ENCODE assay signal across 34 mouse cellular contexts in genomic region chr16:33653116-33653515, GRCm38 (mm10).
"Had no signal": no experiment of that assay in that cellular context is flagged by ENCODE, and none has a peak within 500 bp of the region (broad histone marks: within the 10 kb centered on the region; RNA-seq: fewer than 3 reads in every experiment).

No protein-coding gene starts in this region.

- H3K36me3 ChIP-seq: heart, embryonic 12.5 days; heart, embryonic 13.5 days; heart, embryonic 15.5 days; hindbrain, embryonic 10.5 days; hindbrain, embryonic 12.5 days; hindbrain, embryonic 13.5 days; hindbrain, embryonic 15.5 days; kidney, embryonic 15.5 days had no signal

- H3K9me3 ChIP-seq: heart, embryonic 15.5 days had no signal

- H3K27me3 ChIP-seq: heart, embryonic 12.5 days; heart, embryonic 13.5 days; heart, embryonic 15.5 days; hindbrain, embryonic 12.5 days; hindbrain, embryonic 13.5 days; hindbrain, embryonic 15.5 days; kidney, embryonic 15.5 days had no signal

- ATAC-seq: hindbrain, embryonic 16.5 days; hindbrain, postnatal 0 days; inflammation-experienced regulatory T-cells, adult 6 months; intestine, embryonic 16.5 days; intestine, postnatal 0 days had no signal

- H3K9ac ChIP-seq: heart, embryonic 12.5 days; heart, embryonic 13.5 days; heart, embryonic 15.5 days; hindbrain, embryonic 12.5 days; hindbrain, embryonic 13.5 days; hindbrain, embryonic 14.5 days; hindbrain, embryonic 15.5 days; kidney, embryonic 15.5 days had no signal

- H3K4me1 ChIP-seq: heart, embryonic 12.5 days; heart, embryonic 13.5 days; heart, embryonic 15.5 days; hindbrain, embryonic 10.5 days; hindbrain, embryonic 12.5 days; hindbrain, embryonic 13.5 days; hindbrain, embryonic 15.5 days; kidney, embryonic 15.5 days had no signal

- DNase-seq: heart, adult 2 months; heart, postnatal 10 days; heart, postnatal 36 days; heart, postnatal 4 days; kidney, adult 11 months; kidney, adult 18-20 months; kidney, adult 2 months; kidney, adult 8-10 months; kidney, adult 9 months; kidney, postnatal 10 days; kidney, postnatal 14 days; kidney, postnatal 25 days; kidney, postnatal 36 days; kidney, postnatal 4 days; layer of hippocampus, adult 9-11 months; layer of hippocampus, postnatal 36 days had no signal

- H3K4me2 ChIP-seq: heart, embryonic 11.5 days; heart, embryonic 12.5 days; heart, embryonic 13.5 days; heart, embryonic 15.5 days; hindbrain, embryonic 12.5 days; hindbrain, embryonic 13.5 days; hindbrain, embryonic 14.5 days; hindbrain, embryonic 15.5 days; kidney, embryonic 15.5 days had no signal

- H3K27ac ChIP-seq: heart, adult 2 months; heart, embryonic 13.5 days; heart, embryonic 15.5 days; hindbrain, embryonic 10.5 days; hindbrain, embryonic 12.5 days; hindbrain, embryonic 13.5 days; hindbrain, embryonic 14.5 days; hindbrain, embryonic 15.5 days; hindbrain, postnatal 0 days; kidney, embryonic 15.5 days; kidney, postnatal 0 days; layer of hippocampus, adult 2 months; left cerebral cortex, adult 2 months had no signal

- H3K4me3 ChIP-seq: heart, adult 2 months; heart, embryonic 12.5 days; heart, embryonic 13.5 days; heart, embryonic 15.5 days; hindbrain, embryonic 10.5 days; hindbrain, embryonic 12.5 days; hindbrain, embryonic 13.5 days; hindbrain, embryonic 15.5 days; kidney, embryonic 15.5 days; layer of hippocampus, adult 2 months; left cerebral cortex, adult 2 months had no signal
